Mouse (Mus musculus) CD4-positive helper T cell, adult 2 months (primary cell): Measurements from ENCODE around the gene Ttc9b.

Experiments
- DNase-seq: peaks from one replicate; pipeline ENCODE4 v3.0.0-alpha.2; 2012; ENCODE audit warnings: low read depth, missing footprints, low spot score

Ttc9b gene

DNA sequence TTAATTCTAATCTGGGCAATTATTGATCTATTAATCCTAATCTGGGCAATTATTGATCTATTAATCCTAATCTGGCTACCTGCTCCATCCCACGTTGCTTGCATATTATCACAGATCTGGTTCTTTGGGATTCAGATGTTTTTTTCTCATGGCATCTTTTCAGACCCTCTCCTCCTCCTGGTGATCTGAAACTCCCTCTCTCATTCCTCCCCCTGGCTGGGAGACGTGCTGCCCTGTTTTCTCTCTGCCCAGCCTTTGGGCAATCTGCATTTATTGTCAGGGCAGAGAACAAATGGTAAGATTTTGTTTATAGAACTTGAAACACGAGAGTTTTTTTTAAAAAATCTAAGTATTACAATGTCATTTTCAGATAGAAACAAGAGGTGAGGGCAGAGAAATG, 34.1 kb downstream of the Ttc9b start:
- DNase-seq, result no peak

- peak; percentile 23 for DNase-seq
Measured at GRCm38 (mm10) chr7:27688246-27688788, 34.6 kb downstream of the Ttc9b start.

- DNase-seq, result peak; percentile 98
Measured at GRCm38 (mm10) chr7:27688815-27689612, 35.3 kb downstream of the Ttc9b start, which contains the start of gene Zfp607b. TSS of gene Zfp607b (plus strand) at chr7:27689340.

DNA sequence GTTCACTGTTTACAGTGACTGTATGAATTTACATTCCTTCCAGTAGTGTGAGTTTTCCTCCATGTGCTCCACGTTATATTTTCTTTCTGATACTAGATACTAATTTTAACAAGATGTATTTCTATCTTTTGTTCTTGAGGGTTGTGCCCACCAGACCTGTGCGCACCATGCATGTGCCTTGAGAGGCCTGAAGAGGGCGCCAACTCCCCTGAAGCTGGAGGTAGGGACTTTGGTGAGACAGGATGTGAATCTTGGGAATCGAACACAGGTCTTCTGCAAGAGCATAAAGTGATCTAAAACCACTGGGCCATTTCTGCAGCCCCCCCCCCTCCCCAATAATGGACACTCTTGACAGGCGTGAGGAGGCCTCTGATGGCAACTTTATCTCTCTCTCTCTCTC, 37.4 kb downstream of the Ttc9b start:
- DNase-seq, result peak; percentile 63

GRCm38 (mm10) chr7:27696711-27697110, 43.0 kb downstream of the Ttc9b start:
- no peak for DNase-seq
